Mouse (Mus musculus): ENCODE results near the gene Mipep.

Gene Mipep

GRCm38 (mm10) chr14:60799762-60800728, 15.7 kb downstream of the Mipep start:
- DNase-seq (ENCODE audit: low read depth, low spot score), result peak; percentile 27

- no peak for DNase-seq (ENCODE audit: low read depth, low spot score)
Observed at GRCm38 (mm10) chr14:60802026-60802425, 17.7 kb downstream of the Mipep start.

GRCm38 (mm10) chr14:60804978-60805377, 20.6 kb downstream of the Mipep start:
- DNase-seq (ENCODE audit: low read depth, low spot score), result no peak

GRCm38 (mm10) chr14:60805871-60806270, 21.5 kb downstream of the Mipep start:
- no peak for DNase-seq (ENCODE audit: low read depth, low spot score)

- DNase-seq (ENCODE audit: low read depth, low spot score), result no peak
Observed at GRCm38 (mm10) chr14:60806891-60807344, 22.5 kb downstream of the Mipep start.

- no peak for DNase-seq (ENCODE audit: low read depth, low spot score)
Observed at GRCm38 (mm10) chr14:60809881-60810280, 25.5 kb downstream of the Mipep start.

- no peak for DNase-seq (ENCODE audit: low read depth, low spot score)
Observed at GRCm38 (mm10) chr14:60811547-60811946, 27.2 kb downstream of the Mipep start.

- DNase-seq (ENCODE audit: low read depth, low spot score), result no peak
Observed at GRCm38 (mm10) chr14:60815098-60815497, 30.7 kb downstream of the Mipep start.

- no peak for DNase-seq (ENCODE audit: low read depth, low spot score)
Observed at GRCm38 (mm10) chr14:60818045-60818444, 33.7 kb downstream of the Mipep start.

- no peak for DNase-seq (ENCODE audit: low read depth, low spot score)
Observed at GRCm38 (mm10) chr14:60830096-60830495, 45.7 kb downstream of the Mipep start.

GRCm38 (mm10) chr14:60836709-60837108, 52.3 kb downstream of the Mipep start:
- DNase-seq (ENCODE audit: low read depth, low spot score), result no peak

- no peak for DNase-seq (ENCODE audit: low read depth, low spot score)
Observed at GRCm38 (mm10) chr14:60839654-60840053, 55.3 kb downstream of the Mipep start.

GRCm38 (mm10) chr14:60841977-60842659, 57.7 kb downstream of the Mipep start:
- peak; percentile 42 for DNase-seq (ENCODE audit: low read depth, low spot score)

GRCm38 (mm10) chr14:60843596-60843995, 59.2 kb downstream of the Mipep start:
- DNase-seq (ENCODE audit: low read depth, low spot score), result no peak

GRCm38 (mm10) chr14:60845261-60846045, 61.1 kb downstream of the Mipep start:
- DNase-seq (ENCODE audit: low read depth, low spot score), result no peak

- no peak for DNase-seq (ENCODE audit: low read depth, low spot score)
Observed at GRCm38 (mm10) chr14:60846174-60846573, 61.8 kb downstream of the Mipep start.

GRCm38 (mm10) chr14:60848194-60848593, 63.8 kb downstream of the Mipep start:
- no peak for DNase-seq (ENCODE audit: low read depth, low spot score)

- DNase-seq (ENCODE audit: low read depth, low spot score), result no peak
Observed at GRCm38 (mm10) chr14:60850101-60850500, 65.7 kb downstream of the Mipep start.

- no peak for DNase-seq (ENCODE audit: low read depth, low spot score)
Observed at GRCm38 (mm10) chr14:60851632-60852031, 67.3 kb downstream of the Mipep start.

GRCm38 (mm10) chr14:60856199-60856912, 72.0 kb downstream of the Mipep start:
- DNase-seq (ENCODE audit: low read depth, low spot score), result no peak

- DNase-seq (ENCODE audit: low read depth, low spot score), result no peak
Observed at GRCm38 (mm10) chr14:60856913-60857300, 72.5 kb downstream of the Mipep start.

Data from telencephalon, adult 2 months (tissue).